ENCODE assay signal across 16 mouse cellular contexts in genomic region chr12:45026347-45026746, GRCm38 (mm10). TPM values are rescaled to one million over a fixed set of nuclear protein-coding genes. Genes with fewer than 3 reads are reported as not detected.
DNase-seq lines count a peak whose midpoint lies in the region; ATAC-seq and TF ChIP-seq lines count a peak whose summit lies in the region.
"Had no signal": no experiment of that assay in that cellular context is flagged by ENCODE, and none has a peak within 500 bp of the region (broad histone marks: within the 10 kb centered on the region; RNA-seq: fewer than 3 reads in every experiment).

No protein-coding gene starts in this region.

- no peaks in the 10 kb centered on the region; the same call in 1 of the 2 replicates for H3K4me1 ChIP-seq in forebrain, embryonic 14.5 days (ENCODE audit: control insufficient read depth, insufficient read depth, low read length)
- H3K4me1 ChIP-seq in forebrain, embryonic 12.5 days = no peaks in the 10 kb centered on the region
- H3K4me1 ChIP-seq in hindbrain, embryonic 15.5 days (replicated peaks) = no peaks in the 10 kb centered on the region
- no peaks in the 10 kb centered on the region for H3K4me1 ChIP-seq in hindbrain, embryonic 13.5 days (replicated peaks)
- H3K4me1 ChIP-seq: liver, embryonic 15.5 days; neural tube, embryonic 13.5 days had no signal

- DNase-seq in forebrain, embryonic 14.5 days (ENCODE audit: low spot score) = peak; percentile 37
- DNase-seq in layer of hippocampus, adult 2 months (ENCODE audit: low spot score in 2 of 2) = peak in 1 of 2 experiments; percentile 22
- no peak for DNase-seq in layer of hippocampus, adult 9-10 months (ENCODE audit: low spot score)
- peak; percentile 25 for DNase-seq in adipocyte (ENCODE audit: low spot score)
- DNase-seq in embryo, embryonic 10.5 days (ENCODE audit: low spot score) = no peak
- DNase-seq: adrenal gland, postnatal 25 days; cerebellum, adult 8-10 months; forebrain, postnatal 0 days; heart, postnatal 14 days; layer of hippocampus, postnatal 36 days had no signal

- no peak overlapping the region for H3K4me3 ChIP-seq in forebrain, embryonic 14.5 days (ENCODE audit: low read depth, low read length)
- H3K4me3 ChIP-seq in forebrain, embryonic 12.5 days (replicated peaks) = no peak overlapping the region
- H3K4me3 ChIP-seq in hindbrain, embryonic 15.5 days = no peak overlapping the region
- H3K4me3 ChIP-seq in hindbrain, embryonic 13.5 days = no peak overlapping the region
- H3K4me3 ChIP-seq in layer of hippocampus, adult 2 months = no peak overlapping the region
- H3K4me3 ChIP-seq: liver, embryonic 15.5 days; neural tube, embryonic 13.5 days had no signal

- H3K4me2 ChIP-seq in forebrain, embryonic 14.5 days (ENCODE audit: low read length) = no peak overlapping the region
- H3K4me2 ChIP-seq in forebrain, embryonic 12.5 days = no peak overlapping the region
- H3K4me2 ChIP-seq in hindbrain, embryonic 15.5 days = no peak overlapping the region
- no peak overlapping the region for H3K4me2 ChIP-seq in hindbrain, embryonic 13.5 days
- H3K4me2 ChIP-seq: liver, embryonic 15.5 days; neural tube, embryonic 13.5 days had no signal

- ATAC-seq in forebrain, embryonic 14.5 days = no peak
- no peak for ATAC-seq in forebrain, embryonic 12.5 days (ENCODE audit: low FRiP score)
- peak; percentile 61; the same call in 1 of the 2 replicates for ATAC-seq in hindbrain, embryonic 15.5 days (ENCODE audit: low FRiP score, low read depth)
- ATAC-seq in hindbrain, embryonic 13.5 days (ENCODE audit: low FRiP score) = no peak

- no peaks in the 10 kb centered on the region for H3K27me3 ChIP-seq in forebrain, embryonic 14.5 days (replicated peaks; ENCODE audit: control insufficient read depth, insufficient read depth, low read length)
- no peaks in the 10 kb centered on the region for H3K27me3 ChIP-seq in forebrain, embryonic 12.5 days
- no peaks in the 10 kb centered on the region for H3K27me3 ChIP-seq in hindbrain, embryonic 15.5 days
- H3K27me3 ChIP-seq in hindbrain, embryonic 13.5 days = no peaks in the 10 kb centered on the region
- H3K27me3 ChIP-seq: liver, embryonic 15.5 days; neural tube, embryonic 13.5 days had no signal

- H3K9ac ChIP-seq in forebrain, embryonic 14.5 days (ENCODE audit: low read length) = no peak overlapping the region
- no peak overlapping the region for H3K9ac ChIP-seq in forebrain, embryonic 12.5 days
- no peak overlapping the region for H3K9ac ChIP-seq in hindbrain, embryonic 15.5 days
- no peak overlapping the region for H3K9ac ChIP-seq in hindbrain, embryonic 13.5 days
- H3K9ac ChIP-seq: forebrain, postnatal 0 days; liver, embryonic 15.5 days; neural tube, embryonic 13.5 days had no signal

- WGBS in forebrain, embryonic 14.5 days = 24% methylated on average over 1 of the region's 1 CpGs
- WGBS in forebrain, embryonic 12.5 days = 75% methylated on average over 1 of the region's 1 CpGs
- 56% methylated on average over 1 of the region's 1 CpGs for WGBS in hindbrain, embryonic 15.5 days
- WGBS in hindbrain, embryonic 13.5 days = 71% methylated on average over 1 of the region's 1 CpGs

- H3K9me3 ChIP-seq in forebrain, embryonic 14.5 days (replicated peaks; ENCODE audit: control insufficient read depth, low read length) = no peaks in the 10 kb centered on the region
- no peaks in the 10 kb centered on the region for H3K9me3 ChIP-seq in forebrain, embryonic 12.5 days
- no peaks in the 10 kb centered on the region for H3K9me3 ChIP-seq in hindbrain, embryonic 15.5 days
- no peaks in the 10 kb centered on the region for H3K9me3 ChIP-seq in hindbrain, embryonic 13.5 days
- H3K9me3 ChIP-seq: liver, embryonic 15.5 days; neural tube, embryonic 13.5 days had no signal

- H3K36me3 ChIP-seq in forebrain, embryonic 14.5 days (ENCODE audit: control insufficient read depth, insufficient read depth, low read length) = no peaks in the 10 kb centered on the region
- H3K36me3 ChIP-seq in forebrain, embryonic 12.5 days (replicated peaks) = no peaks in the 10 kb centered on the region
- no peaks in the 10 kb centered on the region for H3K36me3 ChIP-seq in hindbrain, embryonic 15.5 days
- no peaks in the 10 kb centered on the region for H3K36me3 ChIP-seq in hindbrain, embryonic 13.5 days
- H3K36me3 ChIP-seq: liver, embryonic 15.5 days; neural tube, embryonic 13.5 days had no signal

- no peak overlapping the region for H3K27ac ChIP-seq in forebrain, embryonic 14.5 days (ENCODE audit: low read depth, low read length)
- no peak overlapping the region for H3K27ac ChIP-seq in forebrain, embryonic 12.5 days
- no peak overlapping the region for H3K27ac ChIP-seq in hindbrain, embryonic 15.5 days (replicated peaks)
- H3K27ac ChIP-seq in hindbrain, embryonic 13.5 days = no peak overlapping the region
- H3K27ac ChIP-seq in layer of hippocampus, adult 2 months = peak overlapping the region; percentile 71; the same call in 1 of the 2 replicates
- H3K27ac ChIP-seq: liver, embryonic 15.5 days; neural tube, embryonic 13.5 days; stomach, postnatal 0 days had no signal

- no peak for TF ChIP-seq CTCF in layer of hippocampus, adult 2 months (conservative IDR thresholded peaks at IDR 0.05)

RNA-seq across cellular contexts. Expression of gene Stxbp6, which starts 48.2 kb away (rescaled TPM):
- polyA plus RNA-seq in forebrain, embryonic 14.5 days (2014; fragmentation: Nextera tagmentation; extraction: Ambion mirVana) = 6.9 and 9.0 TPM in 2 replicates
- polyA plus RNA-seq in forebrain, embryonic 12.5 days (2016; fragmentation: Nextera tagmentation; extraction: Ambion mirVana) = 11.8 and 14.6 TPM in 2 replicates
- polyA plus RNA-seq in hindbrain, embryonic 15.5 days (2015; fragmentation: Nextera tagmentation; extraction: Ambion mirVana) = 18.7 and 19.4 TPM in 2 replicates
- polyA plus RNA-seq in hindbrain, embryonic 13.5 days (2015; fragmentation: Nextera tagmentation; extraction: Ambion mirVana) = 11.1 and 12.4 TPM in 2 replicates
- 100 to 1,000 TPM in 1 of 2 experiments, 10 to 100 TPM in 1; 83.6 to 100 TPM for total RNA-seq in layer of hippocampus, adult 2 months (2021)

Comparison
In these comparisons a context has a peak if more than half of its experiments do, and no peak if none do; other contexts are left out.
1. DNase-seq: peak in forebrain, embryonic 14.5 days (single experiment) and adipocyte (single experiment); none in layer of hippocampus, adult 9-10 months (single experiment) and embryo, embryonic 10.5 days (single experiment).